13 mouse cellular contexts compared by ENCODE assay signal in the genomic region with DNA sequence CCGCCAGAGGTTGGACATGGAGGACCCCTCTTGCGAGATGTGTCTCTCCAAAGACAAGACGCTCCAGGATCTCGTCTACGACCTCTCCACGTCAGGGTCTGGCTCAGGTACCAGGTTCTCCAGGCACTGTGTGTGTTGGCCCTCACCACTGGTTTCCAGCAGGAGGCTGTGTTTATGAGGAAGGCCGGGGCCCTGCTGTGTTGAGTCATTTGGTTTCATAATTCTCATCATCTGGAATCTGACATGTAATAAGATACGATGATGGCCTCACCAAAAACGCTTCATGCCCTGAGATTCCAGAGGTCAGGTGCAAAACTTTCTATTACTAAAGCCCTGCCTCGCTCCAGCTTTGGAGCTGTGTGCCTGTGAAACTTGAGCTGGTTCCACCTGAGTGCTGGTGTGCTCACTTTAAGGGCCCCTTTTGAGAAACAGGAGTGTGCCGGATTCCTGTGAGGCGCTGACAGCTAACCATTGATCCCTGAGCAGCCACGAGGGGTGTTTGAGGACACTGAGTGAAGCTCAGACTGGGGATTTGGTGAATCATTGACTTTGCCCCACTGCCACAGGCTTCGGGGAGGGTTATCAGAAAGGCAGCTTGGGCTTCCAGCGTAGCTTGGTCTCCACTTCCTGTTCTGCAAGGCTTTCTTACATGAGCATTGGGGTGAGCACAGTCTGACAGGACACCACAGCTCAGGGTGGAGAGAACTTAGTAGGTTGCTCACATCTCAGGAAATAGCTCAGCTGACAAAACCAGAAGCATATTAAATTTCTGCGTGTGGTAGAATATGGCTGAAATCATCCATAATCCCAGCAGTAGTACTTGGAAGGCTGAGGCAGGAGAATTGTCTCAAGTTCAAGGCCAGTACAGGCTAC. TPM values are rescaled to one million over a fixed set of nuclear protein-coding genes. Genes with fewer than 3 reads are reported as not detected.
DNase-seq lines count a peak whose midpoint lies in the region; ATAC-seq lines count a peak whose summit lies in the region.
"Had no signal": no experiment of that assay in that cellular context is flagged by ENCODE, and none has a peak within 500 bp of the region (broad histone marks: within the 10 kb centered on the region; RNA-seq: fewer than 3 reads in every experiment).

No protein-coding gene starts in this region.

- no peak overlapping the region for H3K4me3 ChIP-seq in liver, embryonic 16.5 days (ENCODE audit: low read depth, low read length)
- H3K4me3 ChIP-seq: forebrain, embryonic 10.5 days; hindbrain, embryonic 12.5 days; neural tube, embryonic 13.5 days had no signal

- no peak overlapping the region for H3K4me2 ChIP-seq in liver, embryonic 16.5 days (ENCODE audit: low read depth, low read length)
- H3K4me2 ChIP-seq: hindbrain, embryonic 12.5 days; neural tube, embryonic 13.5 days had no signal

- WGBS in liver, embryonic 16.5 days (ENCODE audit: insufficient replicate concordance) = 59% methylated on average over 16 of the region's 16 CpGs

- DNase-seq in CD4-positive helper T cell, adult 2 months (ENCODE audit: low read depth, low spot score) = peak; percentile 42
- DNase-seq in MEL-GATA-1-ER (ENCODE audit: extremely low read depth, low read depth) = peak; percentile 77
- DNase-seq in kidney, adult 9 months = peak; percentile 96
- DNase-seq in layer of hippocampus, adult 9-10 months (ENCODE audit: low spot score) = no peak
- DNase-seq in adrenal gland, adult 2 months = no peak
- DNase-seq in heart, adult 8-10 months (ENCODE audit: low spot score) = no peak
- DNase-seq: gastrocnemius, postnatal 36 days; right cerebral cortex, postnatal 14 days had no signal

- H3K4me1 ChIP-seq in liver, embryonic 16.5 days (ENCODE audit: control insufficient read depth, low read depth, low read length) = peaks cover 34% of the 10 kb centered on the region

- no peaks in the 10 kb centered on the region for H3K27me3 ChIP-seq in liver, embryonic 16.5 days (ENCODE audit: control insufficient read depth, insufficient read depth, low read depth, low read length)
- H3K27me3 ChIP-seq: hindbrain, embryonic 12.5 days; neural tube, embryonic 13.5 days had no signal

- H3K27ac ChIP-seq in liver, embryonic 16.5 days (ENCODE audit: low read length) = peak overlapping the region; percentile 33; the same call in 1 of the 2 replicates
- H3K27ac ChIP-seq: forebrain, embryonic 10.5 days; hindbrain, embryonic 12.5 days; macrophage; neural tube, embryonic 13.5 days had no signal

- H3K36me3 ChIP-seq in liver, embryonic 16.5 days (ENCODE audit: control insufficient read depth, insufficient read depth) = 0 out of 2 replicates have a peak, but pooled peaks cover 3% of the 10 kb centered on the region

- peak; percentile 55 for ATAC-seq in liver, embryonic 16.5 days (ENCODE audit: low read depth)

- no peaks in the 10 kb centered on the region for H3K9me3 ChIP-seq in liver, embryonic 16.5 days (replicated peaks; ENCODE audit: control insufficient read depth, low read length)
- H3K9me3 ChIP-seq: hindbrain, embryonic 12.5 days; neural tube, embryonic 13.5 days had no signal

- no peak overlapping the region for H3K9ac ChIP-seq in liver, embryonic 16.5 days (ENCODE audit: low read depth, low read length)
- H3K9ac ChIP-seq: hindbrain, embryonic 12.5 days; neural tube, embryonic 13.5 days had no signal

RNA-seq across cellular contexts. Expression of a gene that starts 21.3 kb away (rescaled TPM):
- polyA plus RNA-seq in liver, embryonic 16.5 days (2015; fragmentation: Nextera tagmentation; extraction: Ambion mirVana) = 2.0 and 2.1 TPM in 2 replicates
- 10 to 100 TPM in 1 of 2 experiments, 1 to 10 TPM in 1; 5.2 to 10.0 TPM for total RNA-seq in adrenal gland, adult 2 months (2021)
- 10.1 and 11.2 TPM in 2 replicates for polyA plus RNA-seq in adrenal gland, adult 2 months (2012; rRNA removed)
- total RNA-seq in heart, adult 8-10 months (2022) = 10 to 100 TPM; 12.1 to 14.7 (median 13.9) TPM

RNA-seq across cellular contexts. Expression of a gene that starts 28.8 kb away (rescaled TPM):
- 0.36 and 0.54 TPM in 2 replicates for polyA plus RNA-seq in liver, embryonic 16.5 days (2015; fragmentation: Nextera tagmentation; extraction: Ambion mirVana)
- 10 to 100 TPM; 16.4 to 21.0 TPM for total RNA-seq in adrenal gland, adult 2 months (2021)
- polyA plus RNA-seq in adrenal gland, adult 2 months (2012; rRNA removed) = 53.0 and 60.3 TPM in 2 replicates
- total RNA-seq in heart, adult 8-10 months (2022) = 10 to 100 TPM in 1 of 4 experiments, 1 to 10 TPM in 3; 7.6 to 10.2 (median 9.5) TPM

RNA-seq across cellular contexts. Expression of a gene that starts 58.9 kb away (rescaled TPM):
- polyA plus RNA-seq in liver, embryonic 16.5 days (2015; fragmentation: Nextera tagmentation; extraction: Ambion mirVana) = 0.67 and 0.69 TPM in 2 replicates
- 100 to 1,000 TPM; 560 to 565 TPM for total RNA-seq in adrenal gland, adult 2 months (2021)
- 162 and 415 TPM in 2 replicates for polyA plus RNA-seq in adrenal gland, adult 2 months (2012; rRNA removed)
- 10 to 100 TPM in 3 of 4 experiments, 1 to 10 TPM in 1; 7.0 to 23.9 (median 12.6) TPM for total RNA-seq in heart, adult 8-10 months (2022)

Comparison
In these comparisons a context has a peak if more than half of its experiments do, and no peak if none do; other contexts are left out.
1. DNase-seq: peak in CD4-positive helper T cell, adult 2 months (single experiment), MEL-GATA-1-ER (single experiment) and kidney, adult 9 months (single experiment); none in layer of hippocampus, adult 9-10 months (single experiment), adrenal gland, adult 2 months (single experiment) and heart, adult 8-10 months (single experiment).
2. RNA of a gene that starts 58.9 kb away (total RNA-seq): 560 to 565 TPM in adrenal gland, adult 2 months; 7.0 to 23.9 TPM in heart, adult 8-10 months; every median in the first group is over 10 times any median in the second.